Mouse (Mus musculus): Measurements from ENCODE around the gene Jmjd8.

Gene Jmjd8

GRCm38 (mm10) chr17:25808028-25808427, 20.6 kb upstream of the Jmjd8 start:
- no peak for DNase-seq (ENCODE audit: extremely low spot score, low spot score)

- peak; percentile 83 for DNase-seq (ENCODE audit: extremely low spot score, low spot score)
Observed at GRCm38 (mm10) chr17:25808789-25809605, 19.7 kb upstream of the Jmjd8 start, which contains the start of gene Fbxl16. Gene Fbxl16, plus strand, starts transcription at chr17:25809085.

DNA sequence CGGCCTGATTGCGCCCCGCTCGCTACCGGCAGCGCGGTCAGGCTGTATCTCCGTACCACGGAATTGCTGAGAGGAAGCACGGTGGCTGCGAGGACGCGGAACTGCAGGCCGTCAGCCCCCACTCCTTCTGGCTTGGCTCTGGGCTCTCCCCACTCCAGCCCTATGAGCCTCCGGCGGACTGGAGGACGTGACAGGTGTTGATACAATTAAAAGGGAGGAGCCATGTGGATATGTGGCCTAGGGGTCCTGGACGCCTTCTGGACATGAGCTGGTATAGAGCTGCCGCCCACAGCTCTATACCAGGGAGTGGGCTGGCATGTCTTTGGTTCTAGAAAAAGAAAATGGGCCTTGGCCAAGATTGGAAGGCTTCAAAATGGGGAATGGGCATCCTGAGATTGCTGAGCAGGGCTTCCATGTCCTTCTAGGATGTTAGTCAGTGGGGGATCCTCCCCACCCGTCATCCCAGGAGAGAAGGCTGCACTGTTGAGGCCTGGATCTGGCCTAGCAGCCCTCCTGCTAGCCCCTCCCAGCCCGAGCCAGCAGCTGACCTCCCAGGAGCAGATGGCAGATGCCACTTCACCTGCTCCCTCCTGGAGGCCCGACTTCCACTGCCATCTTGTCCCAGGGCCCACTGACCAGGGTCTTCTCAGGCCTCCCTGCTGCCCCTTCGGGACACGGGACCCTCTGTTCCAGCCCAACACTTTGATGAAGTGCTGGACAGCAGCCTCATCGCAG, 18.9 kb upstream of the Jmjd8 start:
- no peak for DNase-seq (ENCODE audit: extremely low spot score, low spot score)

- DNase-seq (ENCODE audit: extremely low spot score, low spot score): no peak
Observed at GRCm38 (mm10) chr17:25810890-25811289, 17.8 kb upstream of the Jmjd8 start.

DNA sequence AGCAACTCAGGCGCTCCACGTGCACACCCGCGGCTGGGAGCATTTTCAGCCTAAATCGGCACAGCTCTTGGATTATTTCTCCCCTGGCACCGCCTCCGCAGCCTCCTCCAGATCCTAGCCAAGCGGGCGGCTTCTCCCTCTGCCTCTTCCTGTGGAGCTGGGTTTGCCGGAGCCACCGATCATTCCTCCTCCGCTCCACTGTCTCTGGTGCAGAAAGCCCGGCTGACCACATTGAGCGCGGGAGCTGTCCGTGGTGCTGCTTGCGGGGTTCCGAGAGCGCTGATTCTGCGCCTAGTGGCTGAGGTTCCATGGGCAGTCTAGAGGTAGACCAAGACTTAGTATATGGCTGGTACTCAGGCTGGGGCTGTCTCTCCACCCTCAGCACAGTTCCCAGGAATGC, 15.2 kb upstream of the Jmjd8 start:
- DNase-seq (ENCODE audit: extremely low spot score, low spot score): peak; percentile 93

- no peak for DNase-seq (ENCODE audit: extremely low spot score, low spot score)
Observed at GRCm38 (mm10) chr17:25817662-25818061, 11.0 kb upstream of the Jmjd8 start.

DNA sequence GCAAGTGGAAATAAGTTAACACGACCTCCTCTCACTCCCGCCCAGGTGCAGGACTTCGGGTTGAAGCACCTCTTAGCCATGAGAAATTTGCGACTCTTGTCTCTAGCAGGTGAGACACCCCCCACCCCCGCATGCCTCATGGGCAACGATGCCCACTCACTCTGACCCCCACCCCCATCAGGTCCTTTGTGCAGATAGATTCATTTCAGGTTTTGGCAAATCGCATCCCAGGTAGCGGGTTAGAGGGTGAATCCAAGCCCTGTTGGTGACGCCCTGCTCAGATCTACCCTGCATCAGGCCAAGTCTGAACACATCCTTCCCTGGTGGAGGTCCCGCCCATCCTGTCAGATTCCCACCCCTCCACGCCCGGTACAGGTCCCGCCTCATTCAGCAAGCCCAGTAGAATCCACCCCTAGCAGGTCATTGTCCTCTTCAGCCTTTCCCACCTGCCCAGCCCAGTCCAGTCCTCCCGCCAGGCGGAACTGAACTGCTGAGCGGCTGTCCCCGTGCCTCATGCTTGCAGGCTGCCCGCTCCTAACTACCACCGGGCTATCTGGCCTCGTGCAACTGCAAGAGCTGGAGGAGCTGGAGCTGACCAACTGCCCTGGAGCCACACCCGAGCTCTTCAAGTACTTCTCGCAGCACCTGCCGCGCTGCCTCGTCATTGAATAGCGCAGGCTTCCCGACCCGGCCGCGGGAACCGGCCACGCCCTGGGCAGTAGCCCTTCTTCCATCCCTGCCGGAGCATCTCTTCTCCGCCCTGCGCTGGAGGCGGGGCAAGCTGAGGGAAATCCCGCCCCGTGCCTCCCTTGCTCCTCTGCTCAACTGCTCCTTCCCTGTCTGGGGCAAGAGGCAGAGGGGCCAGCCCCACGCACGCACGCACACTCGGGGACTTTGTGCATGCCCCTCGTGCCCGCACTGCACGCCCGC, 9.6 kb upstream of the Jmjd8 start:
- no peak for DNase-seq (ENCODE audit: extremely low spot score, low spot score)

GRCm38 (mm10) chr17:25823452-25823851, 5.2 kb upstream of the Jmjd8 start, which contains the start of gene Wdr24:
Gene Wdr24, plus strand, starts transcription at chr17:25823627.
- DNase-seq (ENCODE audit: extremely low spot score, low spot score): peak; percentile 65

- DNase-seq (ENCODE audit: extremely low spot score, low spot score): no peak
Observed at GRCm38 (mm10) chr17:25824362-25825142, 4.1 kb upstream of the Jmjd8 start.

DNA sequence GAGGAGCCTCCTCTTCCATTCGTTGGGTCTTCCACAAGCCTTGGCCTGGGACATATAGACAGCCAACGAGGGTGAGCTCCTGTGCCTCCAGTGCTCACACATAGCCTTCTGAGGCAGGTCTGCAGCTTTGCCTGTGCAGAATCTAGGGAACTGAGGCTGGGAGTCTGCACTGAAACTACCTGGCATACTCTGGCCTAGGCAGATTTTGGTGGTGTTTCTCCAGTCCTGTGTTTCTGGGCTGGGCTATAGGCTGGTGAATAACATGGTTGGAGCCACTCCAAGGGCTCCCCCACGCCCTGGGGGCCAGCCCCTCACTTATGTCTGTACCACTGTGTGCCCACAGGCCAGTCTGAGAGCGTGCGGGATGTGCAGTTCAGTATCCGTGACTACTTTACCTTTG, 3.4 kb upstream of the Jmjd8 start:
- no peak for DNase-seq (ENCODE audit: extremely low spot score, low spot score)

GRCm38 (mm10) chr17:25825984-25826570, 2.6 kb upstream of the Jmjd8 start:
- DNase-seq (ENCODE audit: extremely low spot score, low spot score): no peak

DNA sequence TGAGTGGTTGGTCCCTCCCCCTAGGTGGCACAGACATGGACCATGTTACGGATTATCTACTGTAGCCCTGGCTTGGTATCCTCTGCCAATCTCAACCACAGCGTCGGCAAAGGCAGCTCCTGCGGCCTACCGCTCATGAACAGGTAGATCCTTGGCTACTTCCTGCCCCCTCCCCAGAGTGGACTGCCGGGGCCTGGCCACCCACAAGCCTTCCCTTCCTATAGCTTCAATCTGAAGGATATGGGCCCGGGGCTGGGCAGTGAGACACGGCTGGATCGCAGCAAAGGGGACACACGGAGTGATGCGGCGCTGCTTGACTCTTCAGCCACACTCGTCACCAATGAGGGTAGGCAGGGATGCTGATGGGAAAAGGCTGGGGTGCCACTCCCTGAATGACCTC, 1.7 kb upstream of the Jmjd8 start:
- no peak for DNase-seq (ENCODE audit: extremely low spot score, low spot score)

GRCm38 (mm10) chr17:25827546-25828222, 983 bp upstream of the Jmjd8 start:
- DNase-seq (ENCODE audit: extremely low spot score, low spot score): no peak

DNA sequence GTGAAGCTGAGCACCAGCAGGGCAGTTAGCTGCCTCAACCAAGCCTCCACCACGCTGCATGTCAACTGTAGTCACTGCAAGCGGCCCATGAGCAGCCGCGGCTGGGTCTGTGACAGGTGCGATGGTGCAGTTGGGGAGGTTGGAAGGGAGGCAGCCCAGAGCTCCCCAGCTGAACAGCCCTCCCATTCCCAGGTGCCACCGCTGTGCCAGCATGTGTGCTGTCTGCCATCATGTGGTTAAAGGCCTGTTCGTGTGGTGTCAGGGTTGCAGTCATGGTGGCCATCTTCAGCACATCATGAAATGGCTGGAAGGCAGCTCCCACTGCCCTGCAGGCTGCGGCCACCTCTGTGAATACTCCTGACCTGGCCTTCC, 458 bp upstream of the Jmjd8 start:
- DNase-seq (ENCODE audit: extremely low spot score, low spot score): peak; percentile 38

DNA sequence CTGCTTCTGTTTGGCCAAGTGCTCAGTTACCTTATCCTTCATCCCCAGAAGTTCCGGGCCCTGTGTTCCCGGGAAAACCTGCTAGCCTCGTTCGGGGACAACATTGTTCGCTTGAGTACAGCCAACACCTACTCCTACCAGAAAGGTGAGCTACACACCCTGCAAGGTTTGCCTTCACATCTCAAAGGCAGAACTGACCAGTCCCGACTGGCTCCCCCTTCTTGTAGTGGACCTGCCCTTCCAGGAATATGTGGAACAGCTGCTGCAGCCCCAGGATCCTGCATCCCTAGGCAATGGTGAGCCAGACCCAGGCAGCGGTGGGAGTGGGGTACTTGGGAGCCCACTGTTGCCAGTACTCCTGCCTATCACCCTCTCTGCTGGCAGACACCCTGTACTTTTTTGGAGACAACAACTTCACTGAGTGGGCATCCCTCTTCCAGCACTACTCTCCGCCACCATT, 921 bp downstream of the Jmjd8 start:
- DNase-seq (ENCODE audit: extremely low spot score, low spot score): peak; percentile 45

DNA sequence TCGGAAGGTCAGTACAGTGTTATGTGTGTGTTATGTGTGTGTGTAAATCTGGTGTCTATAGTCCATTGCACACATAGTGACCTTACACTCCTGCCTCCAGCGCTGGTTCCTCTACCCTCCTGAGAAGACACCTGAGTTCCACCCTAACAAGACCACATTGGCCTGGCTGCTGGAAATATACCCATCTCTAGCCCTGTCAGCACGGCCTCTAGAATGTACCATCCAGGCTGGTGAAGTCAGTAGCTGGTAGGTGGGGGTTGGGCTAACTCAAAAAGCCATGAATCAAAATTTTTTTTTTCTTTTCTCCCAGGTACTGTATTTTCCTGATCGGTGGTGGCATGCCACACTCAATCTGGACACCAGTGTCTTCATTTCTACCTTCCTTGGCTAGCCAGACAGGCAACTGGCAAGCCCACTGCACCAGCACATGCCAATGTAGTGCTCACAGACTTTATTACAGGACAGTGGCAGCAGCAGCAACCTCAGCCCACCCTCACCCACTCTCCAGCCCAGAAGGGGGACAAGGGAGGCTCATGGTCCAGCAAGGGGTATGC, 1.6 kb downstream of the Jmjd8 start:
- DNase-seq (ENCODE audit: extremely low spot score, low spot score): no peak

- DNase-seq (ENCODE audit: extremely low spot score, low spot score): no peak
Observed at GRCm38 (mm10) chr17:25830806-25831431, 2.3 kb downstream of the Jmjd8 start.

DNA sequence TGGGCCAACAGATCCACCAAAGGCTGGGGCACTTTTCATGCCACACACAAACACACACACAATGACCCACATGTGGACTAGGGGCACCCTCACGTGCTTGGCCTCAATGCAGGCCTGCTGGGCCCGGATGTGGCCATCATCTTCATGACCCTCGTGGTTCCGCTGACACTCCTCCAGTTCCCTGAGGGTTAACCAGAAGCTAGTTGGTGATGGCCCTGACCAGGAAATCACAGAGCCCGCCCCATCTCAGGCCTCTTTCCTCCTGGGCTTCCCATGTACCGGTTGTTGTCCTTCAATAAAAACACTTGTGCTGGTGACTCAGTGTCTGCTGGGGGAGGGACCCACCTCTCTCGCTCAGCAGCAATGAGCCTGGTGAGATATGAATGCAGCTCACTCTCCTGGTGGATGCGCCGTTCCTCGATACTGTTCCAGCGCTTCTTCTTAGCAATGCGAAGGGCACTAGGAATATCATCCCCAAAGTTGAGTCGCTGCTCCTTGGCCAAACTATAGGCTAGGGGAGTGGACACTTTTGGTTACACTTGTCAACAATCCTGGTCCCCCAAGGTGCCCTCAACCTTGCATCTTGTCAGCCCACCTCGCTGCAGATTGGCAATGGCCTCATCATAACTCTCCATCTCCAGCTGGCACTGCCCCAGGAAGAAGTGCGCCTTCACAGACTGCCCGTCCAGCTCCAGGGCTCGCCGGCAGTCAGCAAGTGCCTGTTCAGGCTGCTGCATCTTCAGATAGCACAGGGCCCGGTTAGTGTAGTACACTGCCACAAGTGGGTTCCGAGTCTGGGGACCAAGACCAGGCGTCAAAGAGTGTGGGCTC, 3.0 kb downstream of the Jmjd8 start:
- peak; percentile 33 for DNase-seq (ENCODE audit: extremely low spot score, low spot score)

Measured in neural tube, embryonic 10.5 days (tissue).